ENCODE assay signal across 15 mouse cellular contexts in the genomic region with DNA sequence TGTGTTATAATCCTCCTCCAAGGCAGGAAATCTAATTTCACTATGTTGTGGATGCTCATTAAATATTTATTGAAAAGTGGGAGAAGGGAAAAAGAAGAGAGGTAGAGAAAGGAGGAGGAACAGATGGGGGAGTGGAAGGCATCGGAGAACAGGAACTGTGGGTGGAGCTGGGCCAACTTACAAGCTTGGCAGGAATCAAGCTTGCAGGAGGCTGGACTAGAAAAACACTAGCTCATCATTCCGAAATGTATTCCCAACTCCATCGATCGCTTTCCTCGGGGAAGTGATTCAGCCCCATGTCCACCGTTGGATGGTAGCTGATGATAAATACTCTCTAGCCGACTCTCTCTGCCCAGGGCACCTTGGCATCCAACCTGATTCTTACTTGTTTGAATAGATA. TPM values are rescaled to one million over a fixed set of nuclear protein-coding genes. Genes with fewer than 3 reads are reported as not detected.
DNase-seq lines count a peak whose midpoint lies in the region; ATAC-seq and TF ChIP-seq lines count a peak whose summit lies in the region.
"Had no signal": no experiment of that assay in that cellular context is flagged by ENCODE, and none has a peak within 500 bp of the region (broad histone marks: within the 10 kb centered on the region; RNA-seq: fewer than 3 reads in every experiment).

No protein-coding gene starts in this region.

- no peak for ATAC-seq in CD4-positive, CD25-positive, alpha-beta regulatory T cell, adult 4 months

- H3K27me3 ChIP-seq in thymus, adult 2 months (ENCODE audit: control insufficient read depth, insufficient read depth, low read length) = no peaks in the 10 kb centered on the region
- H3K27me3 ChIP-seq: neural tube, embryonic 12.5 days had no signal

- WGBS in thymus, adult 2 months = 91% methylated on average over 7 of the region's 7 CpGs

- TF ChIP-seq POLR2A in thymus, adult 2 months (IDR thresholded peaks at IDR 0.05; ENCODE audit: control insufficient read depth, extremely low read depth, insufficient read depth, low read length, poor library complexity) = no peak

- H3K36me3 ChIP-seq in thymus, adult 2 months (ENCODE audit: control insufficient read depth, insufficient read depth, low read length) = no peaks in the 10 kb centered on the region
- H3K36me3 ChIP-seq: limb, embryonic 10.5 days; neural tube, embryonic 12.5 days had no signal

- peak; percentile 35 to 43 for DNase-seq in cerebellum, postnatal 36 days
- DNase-seq in cerebellum, adult 8-10 months = no peak
- DNase-seq in heart, postnatal 36 days = peak; percentile 23 to 30
- DNase-seq in heart, postnatal 25 days (ENCODE audit: low spot score) = no peak
- DNase-seq in layer of hippocampus, adult 8-10 months (ENCODE audit: low spot score in 2 of 2) = peak; percentile 57 to 75
- peak; percentile 54 for DNase-seq in right cerebral cortex, postnatal 14 days
- no peak for DNase-seq in thymus, adult 2 months
- DNase-seq: adrenal gland, postnatal 10 days; cerebellum, adult 9-10 months; lung, adult 18-20 months had no signal

- peaks cover 2% of the 10 kb centered on the region; the same call in 1 of the 2 replicates for H3K4me1 ChIP-seq in thymus, adult 2 months (replicated peaks; ENCODE audit: control insufficient read depth, insufficient read depth, low read length)

- H3K4me3 ChIP-seq in thymus, adult 2 months (ENCODE audit: control insufficient read depth, insufficient read depth, low read length) = no peak overlapping the region
- H3K4me3 ChIP-seq: limb, embryonic 10.5 days; neural tube, embryonic 12.5 days had no signal

- TF ChIP-seq CTCF in thymus, adult 2 months (IDR thresholded peaks at IDR 0.05; ENCODE audit: borderline replicate concordance, control insufficient read depth, extremely low read depth, insufficient read depth, low read length, poor library complexity) = no peak

- intact Hi-C loops in heart, postnatal 36 days (cut with DNase I) = no loop called here
- intact Hi-C loops in heart, postnatal 25 days (cut with DNase I) = no loop called here

- H3K27ac ChIP-seq in thymus, adult 2 months (ENCODE audit: control insufficient read depth, insufficient read depth, low read length) = no peak overlapping the region
- H3K27ac ChIP-seq: hindbrain, embryonic 14.5 days; limb, embryonic 10.5 days; neural tube, embryonic 12.5 days; stomach, postnatal 0 days had no signal

RNA-seq across cellular contexts. Expression of gene Atrnl1, which starts 29.9 kb away (rescaled TPM):
- total RNA-seq in heart, postnatal 36 days (2021) = 10 to 100 TPM; 15.4 to 15.8 TPM
- total RNA-seq in heart, postnatal 25 days (2021) = 10 to 100 TPM; 13.8 to 16.1 TPM
- total RNA-seq in layer of hippocampus, adult 8-10 months (2022) = 10 to 100 TPM; 60.7 to 70.3 (median 65.2) TPM
- 8.2 and 8.4 TPM in 2 replicates for polyA plus RNA-seq in thymus, adult 2 months (2012; rRNA removed)
- under 1 TPM in 1 of 2 experiments, not detected in 1; 0.11 TPM for polyA plus RNA-seq in CD4-positive, CD25-positive, alpha-beta regulatory T cell, adult 4 months (2017; shearing (Covaris generic))

Comparison
In these comparisons a context has a peak if more than half of its experiments do, and no peak if none do; other contexts are left out.
1. DNase-seq: peak in cerebellum, postnatal 36 days (2 of 2), heart, postnatal 36 days (2 of 2), layer of hippocampus, adult 8-10 months (2 of 2) and right cerebral cortex, postnatal 14 days (single experiment); none in cerebellum, adult 8-10 months (single experiment), heart, postnatal 25 days (single experiment) and thymus, adult 2 months (single experiment).